Mouse (Mus musculus) MEL-GATA-1-ER (cell line): Measurements from ENCODE around the gene Gm45208.
A peak's percentile ranks its signal among the peaks of the same experiment; 100 is the strongest.
"Not testable (repeated sequence)": the region's sequence is repeated elsewhere in the genome, so short reads cannot be mapped to it uniquely, and the experiment has no call there.

Experiments
- DNase-seq: peaks from one replicate; pipeline ENCODE4 v3.0.0-alpha.2; 2012; ENCODE audit warnings: low read depth; ENCODE audit errors: extremely low read depth

Gm45208 gene

DNA sequence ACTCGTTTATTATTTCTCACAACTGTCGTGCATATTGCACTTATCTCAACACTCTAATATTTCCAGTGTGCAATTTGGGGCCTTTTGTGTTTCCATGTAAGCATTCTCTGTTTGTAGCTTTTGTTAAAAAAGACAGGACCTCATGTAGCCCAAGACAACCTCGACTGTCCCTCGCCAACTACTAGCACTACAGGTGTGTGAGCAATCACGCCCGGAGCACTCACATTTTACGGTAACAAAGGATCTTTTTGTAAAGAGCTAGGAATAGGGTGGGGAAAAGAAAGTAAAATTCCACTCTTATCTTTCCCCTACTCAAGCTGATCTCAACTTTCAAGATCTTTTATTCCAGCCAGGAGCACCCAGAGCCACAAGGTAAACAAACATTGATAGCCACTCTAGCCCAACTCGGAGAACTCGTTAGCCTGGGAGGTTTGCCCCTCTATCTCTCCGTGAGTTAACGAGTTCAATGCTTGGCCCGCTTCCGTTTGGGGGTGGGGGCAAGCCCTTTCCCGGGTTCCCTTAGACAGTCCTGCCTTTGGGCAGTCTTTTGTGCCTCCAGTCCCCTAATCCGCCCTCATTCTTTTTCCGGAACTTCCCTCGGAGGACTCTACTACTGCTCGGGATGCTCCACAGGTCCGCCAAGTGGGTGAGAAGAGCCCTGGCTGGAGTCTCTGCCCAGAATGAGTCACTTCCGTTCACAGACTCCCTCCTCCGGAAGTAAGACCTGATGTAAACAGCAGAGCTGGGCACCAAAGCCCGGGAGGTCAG is at the start of gene Gm45208:
Gm45208 (plus strand) TSS at position 732 of the 768 bp plus-strand sequence.
- peak; percentile 85 for DNase-seq

DNA sequence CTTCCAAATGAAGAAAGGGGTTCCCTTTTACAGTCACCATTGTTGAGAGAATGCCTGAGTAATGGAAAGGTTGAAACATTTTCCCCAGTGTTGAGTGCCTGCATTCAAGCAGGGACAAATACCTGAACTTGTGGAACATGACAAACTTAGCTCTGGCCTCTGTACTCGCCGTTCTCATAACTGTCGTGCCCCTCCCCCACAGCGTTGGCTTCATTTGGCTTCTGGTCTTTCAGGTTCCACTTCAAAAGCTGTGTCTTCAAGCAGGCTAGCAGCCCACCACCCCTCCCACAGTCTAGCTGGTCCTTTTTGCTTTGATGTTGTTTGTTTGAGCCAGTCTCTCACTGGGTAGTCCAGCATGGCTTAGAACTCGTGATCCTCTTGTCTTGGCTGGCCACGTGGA is 49.3 kb upstream of the Gm45208 start:
- no peak for DNase-seq

GRCm38 (mm10) chrX:7673578-7674281 is 48.3 kb upstream of the Gm45208 start:
- peak; percentile 56 for DNase-seq

- no peak for DNase-seq
Measured at GRCm38 (mm10) chrX:7674284-7675000, 47.6 kb upstream of the Gm45208 start.

- DNase-seq = no peak
Measured at GRCm38 (mm10) chrX:7675001-7675380, 47.1 kb upstream of the Gm45208 start.

GRCm38 (mm10) chrX:7678986-7679385 is 43.1 kb upstream of the Gm45208 start:
- no peak for DNase-seq

- DNase-seq = peak; percentile 85
Measured at GRCm38 (mm10) chrX:7679405-7680056, 42.5 kb upstream of the Gm45208 start.

DNA sequence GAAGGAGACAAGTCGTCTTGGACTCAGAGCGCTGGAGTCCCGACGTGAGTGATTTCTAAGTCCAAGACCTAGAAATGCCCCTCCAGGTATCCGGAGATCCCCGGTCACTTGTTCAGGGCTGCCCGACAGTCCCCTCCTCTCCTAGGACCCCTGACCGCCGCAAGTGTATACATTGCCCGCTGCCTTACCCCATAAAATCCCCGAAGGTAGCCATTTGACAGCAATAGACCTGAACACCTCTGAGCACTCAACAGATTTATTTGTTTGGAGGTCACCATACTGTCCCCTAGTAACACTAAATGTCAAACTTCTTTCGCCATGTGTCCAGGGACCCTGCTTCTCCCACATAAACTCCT is 42.0 kb upstream of the Gm45208 start:
- DNase-seq = no peak

DNA sequence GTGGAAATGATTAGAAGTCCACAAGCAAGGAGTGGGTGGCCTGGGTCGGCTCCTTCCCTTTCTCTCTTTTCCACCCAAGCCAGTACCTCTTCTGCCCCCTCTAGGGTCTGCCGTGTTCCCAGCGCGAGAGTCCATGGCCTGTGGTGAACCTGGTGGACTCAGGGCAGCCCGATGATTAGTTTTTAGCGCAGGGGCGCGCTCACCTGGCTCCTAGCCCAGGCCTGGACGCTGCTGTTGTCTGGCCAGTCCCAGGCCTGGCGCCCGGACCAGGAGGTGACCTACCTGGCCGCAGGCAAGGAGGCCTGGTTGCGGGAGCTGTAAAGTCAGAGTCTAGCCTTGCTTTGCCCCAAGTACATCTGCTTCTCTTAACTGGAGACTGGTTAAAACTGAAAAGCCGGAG is 41.2 kb upstream of the Gm45208 start, which contains the start of gene Magix:
Magix (minus strand) TSS at position 388 of the 400 bp plus-strand sequence.
- DNase-seq = no peak

GRCm38 (mm10) chrX:7688321-7688720 is 33.7 kb upstream of the Gm45208 start:
- no peak for DNase-seq

DNA sequence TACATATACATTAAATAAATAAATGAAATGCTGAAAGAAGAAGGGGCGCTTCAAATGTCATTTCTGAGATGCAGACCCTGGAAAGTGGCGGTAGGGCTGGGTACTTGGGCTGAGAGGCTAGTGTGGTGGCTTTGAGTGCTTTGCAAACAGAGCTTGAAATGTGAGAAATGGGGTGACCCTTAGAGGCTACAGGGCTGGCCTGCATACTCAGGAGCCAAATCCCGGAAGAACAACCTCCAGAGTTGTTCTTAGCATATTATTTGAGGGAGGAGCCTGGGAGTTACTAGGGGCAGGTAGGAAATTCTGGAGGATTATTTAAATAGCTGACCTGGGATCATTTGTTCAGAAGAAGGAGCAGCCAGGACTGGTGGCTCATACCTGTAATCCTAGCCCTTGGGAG is 31.6 kb upstream of the Gm45208 start:
- DNase-seq = no peak

DNA sequence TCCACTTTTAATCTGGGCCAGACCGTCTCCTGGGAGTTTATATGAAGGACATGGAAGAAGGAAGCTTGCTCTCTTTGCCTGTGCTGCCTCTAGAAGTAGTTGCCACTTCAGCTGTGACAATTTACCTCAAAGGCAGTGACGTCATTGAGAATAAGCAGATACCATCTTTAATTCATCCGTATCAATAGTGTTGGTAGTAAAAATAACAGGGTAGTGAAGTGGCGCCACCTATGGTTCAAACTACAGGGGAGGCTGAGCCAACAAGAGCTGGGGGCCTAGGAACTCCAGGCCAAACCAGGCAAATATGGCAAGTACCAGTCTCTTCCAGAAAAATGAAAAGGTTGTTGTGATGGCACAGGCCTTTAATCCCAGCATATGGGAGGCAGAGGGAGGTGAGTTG is 29.2 kb upstream of the Gm45208 start:
- no peak for DNase-seq

GRCm38 (mm10) chrX:7696520-7696919 is 25.5 kb upstream of the Gm45208 start:
- no peak for DNase-seq

DNA sequence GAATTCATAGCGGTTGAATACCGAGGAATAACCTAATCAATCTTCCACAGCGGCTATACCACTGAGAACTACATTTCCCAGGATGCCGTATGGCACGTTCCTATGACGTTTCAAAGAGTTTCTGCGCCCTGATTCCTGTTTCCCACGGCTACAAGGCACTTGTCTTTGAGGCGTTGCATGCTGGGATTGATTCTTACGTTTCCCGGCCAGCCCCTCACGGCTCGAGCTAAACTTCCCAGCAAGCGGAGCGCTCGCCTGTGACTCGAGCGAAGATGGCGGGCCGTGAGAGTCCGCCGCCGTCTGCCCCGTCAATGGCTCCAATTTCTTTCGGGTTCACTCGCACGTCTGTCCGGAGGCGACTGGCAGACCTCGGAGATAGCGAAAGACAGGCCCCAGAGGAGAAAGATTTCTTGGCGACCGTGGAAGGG is 25.1 kb upstream of the Gm45208 start, which contains the start of gene Gpkow:
Gpkow (plus strand) TSS at position 178 of the 428 bp plus-strand sequence.
- DNase-seq = peak; percentile 96

GRCm38 (mm10) chrX:7713764-7714134 is 8.3 kb upstream of the Gm45208 start:
- not testable (repeated sequence) for DNase-seq

- DNase-seq = peak; percentile 96
Measured at GRCm38 (mm10) chrX:7714135-7714899, 7.7 kb upstream of the Gm45208 start, which contains the start of gene Wdr45. Gene Wdr45, plus strand, starts transcription at chrX:7714333.

DNA sequence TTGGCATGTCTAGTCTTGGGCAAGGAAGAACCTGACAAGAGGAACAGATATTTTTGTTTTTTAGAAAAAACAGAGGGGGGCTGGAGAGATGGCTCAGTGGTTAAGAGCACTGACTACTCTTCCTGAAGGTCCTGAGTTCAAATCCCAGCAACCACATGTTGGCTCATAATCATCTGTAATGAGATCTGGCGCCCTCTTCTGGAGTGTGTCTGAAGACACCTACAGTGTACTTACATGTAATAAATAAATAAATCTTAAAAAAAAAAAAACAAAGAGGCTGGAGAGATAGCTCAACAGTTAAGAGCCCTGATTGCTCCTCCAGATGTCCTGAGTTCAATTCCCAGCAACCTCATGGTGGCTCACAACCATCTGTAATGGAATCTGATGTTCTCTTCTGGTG is 6.0 kb upstream of the Gm45208 start:
- not testable (repeated sequence) for DNase-seq

- DNase-seq = no peak
Measured at GRCm38 (mm10) chrX:7722282-7722611, 202 bp downstream of the Gm45208 start.

DNA sequence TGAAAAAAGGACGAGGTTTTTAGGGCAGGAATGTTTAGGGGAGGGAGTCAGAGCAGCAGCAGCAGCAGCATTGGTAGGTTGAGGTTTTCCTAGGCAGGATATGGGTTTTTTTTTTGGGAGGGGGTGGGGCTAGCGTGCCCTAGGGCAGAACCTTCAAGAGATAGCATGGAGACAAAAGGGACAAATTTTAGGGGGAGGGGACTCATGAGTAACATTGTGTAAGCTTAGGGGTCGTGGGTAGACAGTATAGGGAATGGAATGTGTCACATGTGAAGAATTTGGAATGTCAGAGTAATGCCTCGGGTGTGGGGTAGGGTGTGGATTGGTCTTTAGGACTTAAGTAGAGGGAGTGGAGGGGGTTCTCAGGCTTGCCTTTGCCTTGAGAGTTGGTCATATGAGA is 646 bp downstream of the Gm45208 start:
- no peak for DNase-seq

DNA sequence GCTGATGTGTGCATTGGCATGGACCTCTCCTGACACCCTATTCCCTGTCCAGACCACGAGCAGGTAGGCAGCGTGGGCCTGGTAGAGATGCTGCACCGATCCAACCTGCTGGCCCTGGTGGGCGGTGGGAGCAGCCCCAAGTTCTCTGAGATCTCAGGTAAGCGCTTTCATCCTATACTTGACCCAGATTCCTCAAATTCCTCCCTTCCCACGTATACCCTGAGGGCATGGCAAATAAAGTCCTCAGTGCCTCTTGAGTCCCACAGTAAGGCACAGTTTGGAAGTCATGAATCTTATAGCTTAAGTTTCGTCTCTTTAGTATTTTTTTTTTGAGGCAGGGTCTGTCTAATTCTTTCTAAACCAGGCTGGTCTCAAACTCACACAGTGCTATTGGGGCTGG is 2.1 kb downstream of the Gm45208 start:
- DNase-seq = no peak

GRCm38 (mm10) chrX:7725841-7726240 is 3.8 kb downstream of the Gm45208 start:
- DNase-seq = no peak
